Mouse (Mus musculus): ENCODE results near the gene Xpo5.

- TF ChIP-seq GATA1 (IDR thresholded peaks at IDR 0.05; ENCODE audit: borderline replicate concordance, low read length) (no peak), FLI1 (IDR thresholded peaks at IDR 0.05; ENCODE audit: low read length) (no peak)
Observed at GRCm38 (mm10) chr17:46167014-46167413, 35.6 kb upstream of the Xpo5 start.

Measured in megakaryocyte, embryonic 14.5 days (primary cell).